Mouse (Mus musculus) erythroblast, adult 5-6 weeks (primary cell): ENCODE results near the gene Arf5. TPM values are rescaled to one million over a fixed set of nuclear protein-coding genes. Genes with fewer than 3 reads are reported as not detected.

Source experiments
- total RNA-seq, 2 experiments: library from RNA; stranded (forward) in 1 of 2; stranded (reverse) in 1 of 2; fragments of 150-400 nt in 1 of 2; fragments of 200-764, 138-1000 nt in 1 of 2; gene quantifications; 2 replicates each; pipeline versions ENCODE4 v1.2.3 to v1.2.4; 2015 to 2017; ENCODE audit warnings: low replicate concordance in 2 of 2

Arf5 gene
- total RNA-seq, 2 experiments from 2014 or later = 190 to 230 TPM

Other genes starting within 250 kb of the Arf5 start
- 19.2 and 32.8 TPM in 2 replicates for gene Zfp800, start 25.6 kb upstream of the Arf5 start, total RNA-seq (2015; ENCODE audit: low replicate concordance)
- gene Zfp800, start 25.6 kb upstream of the Arf5 start, total RNA-seq (2017; ENCODE audit: low replicate concordance) = 31.1 and 42.8 TPM in 2 replicates
- 0.77 TPM in 1 of 2 replicates, not detected in the other for gene Fscn3, start 4.2 kb downstream of the Arf5 start, total RNA-seq (2015; ENCODE audit: low replicate concordance)
- 0.09 TPM in 1 of 2 replicates, not detected in the other for gene Fscn3, start 4.2 kb downstream of the Arf5 start, total RNA-seq (2017; ENCODE audit: low replicate concordance)
- gene Gcc1, start 4.8 kb downstream of the Arf5 start, total RNA-seq (2015; ENCODE audit: low replicate concordance) = 8.4 and 8.5 TPM in 2 replicates
- 19.5 and 22.2 TPM in 2 replicates for gene Gcc1, start 4.8 kb downstream of the Arf5 start, total RNA-seq (2017; ENCODE audit: low replicate concordance)
- gene Pax4, start 25.8 kb downstream of the Arf5 start, total RNA-seq (2015; ENCODE audit: low replicate concordance) = not detected in 2 replicates
- not detected in 2 replicates for gene Pax4, start 25.8 kb downstream of the Arf5 start, total RNA-seq (2017; ENCODE audit: low replicate concordance)
- gene Snd1, start 51.6 kb downstream of the Arf5 start, total RNA-seq (2015; ENCODE audit: low replicate concordance) = 12.7 and 19.8 TPM in 2 replicates
- 24.8 and 33.9 TPM in 2 replicates for gene Snd1, start 51.6 kb downstream of the Arf5 start, total RNA-seq (2017; ENCODE audit: low replicate concordance)